Mouse (Mus musculus) adrenal gland, postnatal 14 days (tissue): ENCODE results near the gene Haus4. TPM values are rescaled to one million over a fixed set of nuclear protein-coding genes. Genes with fewer than 3 reads are reported as not detected.

ENCODE experiments used
- DNase-seq: peaks from one replicate; pipeline ENCODE4 v3.0.0; 2021; ENCODE audit warnings: mixed read lengths
- total RNA-seq: library from RNA; stranded (reverse); gene quantifications from 2 replicates; pipeline ENCODE4 v1.2.3, GENCODE M21; 2021

Haus4 gene
- total RNA-seq, 1 experiment from 2014 or later = 29.3 TPM

GRCm38 (mm10) chr14:54572790-54573736 lies 18.6 kb upstream of the Haus4 start:
- peak; percentile 77 for DNase-seq

- no peak for DNase-seq
Measured at GRCm38 (mm10) chr14:54572122-54572521, 17.7 kb upstream of the Haus4 start.

GRCm38 (mm10) chr14:54569451-54570392 lies 15.3 kb upstream of the Haus4 start:
- DNase-seq = no peak

GRCm38 (mm10) chr14:54568694-54569414 lies 14.4 kb upstream of the Haus4 start:
- DNase-seq = peak; percentile 86

GRCm38 (mm10) chr14:54560527-54561242 lies 6.3 kb upstream of the Haus4 start:
- no peak for DNase-seq

- DNase-seq = no peak
Measured at GRCm38 (mm10) chr14:54557330-54557729, 2.9 kb upstream of the Haus4 start.

- peak; percentile 40 for DNase-seq
Measured at GRCm38 (mm10) chr14:54553454-54553974, 902 bp downstream of the Haus4 start.

GRCm38 (mm10) chr14:54544703-54545102 lies 9.7 kb downstream of the Haus4 start:
- DNase-seq = no peak

- DNase-seq = no peak
Measured at GRCm38 (mm10) chr14:54540771-54541170, 13.6 kb downstream of the Haus4 start.

- DNase-seq = no peak
Measured at GRCm38 (mm10) chr14:54538580-54538979, 15.8 kb downstream of the Haus4 start.

- DNase-seq = peak; percentile 89
Measured at GRCm38 (mm10) chr14:54528446-54529111, 25.8 kb downstream of the Haus4 start.

- DNase-seq = no peak
Measured at GRCm38 (mm10) chr14:54528007-54528393, 26.4 kb downstream of the Haus4 start.

- DNase-seq = peak; percentile 46
Measured at GRCm38 (mm10) chr14:54527227-54528006, 27.0 kb downstream of the Haus4 start.

GRCm38 (mm10) chr14:54523600-54523999 lies 30.8 kb downstream of the Haus4 start:
- no peak for DNase-seq

- no peak for DNase-seq
Measured at GRCm38 (mm10) chr14:54516710-54517310, 37.6 kb downstream of the Haus4 start.

GRCm38 (mm10) chr14:54509774-54510173 lies 44.6 kb downstream of the Haus4 start:
- DNase-seq = no peak

GRCm38 (mm10) chr14:54503092-54503491 lies 51.3 kb downstream of the Haus4 start:
- no peak for DNase-seq

GRCm38 (mm10) chr14:54501365-54501764 lies 53.1 kb downstream of the Haus4 start:
- no peak for DNase-seq

GRCm38 (mm10) chr14:54499330-54499729 lies 55.1 kb downstream of the Haus4 start:
- no peak for DNase-seq
